ENCODE assay signal across 23 mouse cellular contexts in the genomic region with DNA sequence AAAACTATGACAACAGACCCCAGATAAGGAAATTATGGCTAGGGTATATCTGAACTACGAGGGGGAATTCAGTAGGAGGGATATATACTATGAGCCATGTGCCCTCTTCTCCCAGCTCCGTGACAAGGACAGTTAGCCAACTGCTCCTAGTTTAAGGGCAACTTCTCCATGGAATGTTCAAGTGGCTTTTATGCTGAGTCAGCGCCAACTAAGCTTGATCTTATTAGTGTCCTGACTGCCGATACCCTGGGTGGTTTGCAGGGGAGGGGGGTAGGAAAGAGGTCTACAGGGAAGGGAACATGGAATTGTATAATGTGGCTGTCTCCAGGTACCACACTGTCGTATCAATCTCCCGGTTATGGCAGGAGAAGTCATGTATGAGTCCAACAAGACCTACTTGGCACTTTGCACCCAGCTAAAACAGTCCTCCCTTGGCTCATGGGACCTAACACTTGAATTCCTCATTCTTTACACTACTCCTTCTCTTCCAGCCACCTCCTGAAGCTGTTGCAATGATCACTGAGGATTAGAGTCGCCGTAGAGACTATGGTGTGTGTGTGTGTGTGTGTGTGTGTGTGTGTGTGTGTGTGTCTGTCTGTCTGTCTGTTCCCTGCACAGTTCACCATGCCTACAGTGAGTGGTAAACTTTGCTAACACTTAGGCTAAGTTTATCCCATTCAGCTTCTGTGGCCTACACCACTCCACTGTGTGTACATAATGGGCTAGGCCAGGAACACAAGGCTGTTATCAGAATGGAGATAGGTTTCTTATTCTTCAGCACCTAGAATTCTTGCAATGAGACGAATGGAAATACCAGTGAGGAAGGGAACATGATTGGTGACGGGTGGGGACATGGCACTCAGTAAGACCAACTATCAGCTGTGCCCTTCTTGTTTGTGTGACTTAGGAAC.
DNase-seq lines count a peak whose midpoint lies in the region; ATAC-seq and TF ChIP-seq lines count a peak whose summit lies in the region.
"Had no signal": no experiment of that assay in that cellular context is flagged by ENCODE, and none has a peak within 500 bp of the region (broad histone marks: within the 10 kb centered on the region; RNA-seq: fewer than 3 reads in every experiment).

No protein-coding gene starts in this region.

- 70% methylated on average over 10 of the region's 10 CpGs for WGBS in lung, postnatal 0 days
- 67% methylated on average over 10 of the region's 10 CpGs for WGBS in liver, embryonic 15.5 days (ENCODE audit: insufficient replicate concordance)

- ATAC-seq in lung, postnatal 0 days: peak; percentile 74
- ATAC-seq in liver, embryonic 15.5 days (ENCODE audit: insufficient read depth): no peak
- ATAC-seq: midbrain, embryonic 16.5 days had no signal

- no peaks in the 10 kb centered on the region for H3K9me3 ChIP-seq in lung, postnatal 0 days (ENCODE audit: low read length)
- no peaks in the 10 kb centered on the region for H3K9me3 ChIP-seq in liver, embryonic 15.5 days (replicated peaks)
- H3K9me3 ChIP-seq: forebrain, embryonic 10.5 days; heart, embryonic 15.5 days; limb, embryonic 12.5 days had no signal

- H3K4me1 ChIP-seq in lung, postnatal 0 days (ENCODE audit: insufficient read depth, low read depth, low read length): peaks cover 3% of the 10 kb centered on the region; the same call in 1 of the 2 replicates
- H3K4me1 ChIP-seq in liver, embryonic 15.5 days (replicated peaks): peaks cover 37% of the 10 kb centered on the region

- H3K4me2 ChIP-seq in lung, postnatal 0 days (replicated peaks; ENCODE audit: low read depth, low read length): no peak overlapping the region
- H3K4me2 ChIP-seq in liver, embryonic 15.5 days: no peak overlapping the region
- H3K4me2 ChIP-seq: heart, embryonic 15.5 days; hindbrain, embryonic 14.5 days; limb, embryonic 12.5 days had no signal

- DNase-seq in lung, postnatal 0 days (ENCODE audit: low spot score): peak; percentile 23
- no peak for DNase-seq in lung, postnatal 4 days
- DNase-seq in adipocyte (ENCODE audit: low spot score): peak; percentile 50
- DNase-seq in Muller cell, postnatal 12 days (ENCODE audit: inconsistent ontology term): no peak
- no peak for DNase-seq in embryo, embryonic 10.5 days (ENCODE audit: low spot score)
- DNase-seq in natural killer cell, adult 2 months (ENCODE audit: low spot score in 2 of 2): no peak
- DNase-seq: B cell, adult 2 months; cerebellum, adult 11-12 months; cerebellum, postnatal 10 days; gastrocnemius, postnatal 25 days; heart, postnatal 4 days; kidney, adult 8-10 months; kidney, postnatal 14 days; lung, postnatal 10 days; thymus, postnatal 14 days had no signal

- H3K27ac ChIP-seq in lung, postnatal 0 days (ENCODE audit: low read length): no peak overlapping the region
- peak overlapping the region; percentile 14; the same call in 1 of the 2 replicates for H3K27ac ChIP-seq in liver, embryonic 15.5 days (replicated peaks)
- H3K27ac ChIP-seq: forebrain, embryonic 10.5 days; heart, embryonic 15.5 days; hindbrain, embryonic 14.5 days; layer of hippocampus, adult 2 months; limb, embryonic 12.5 days had no signal

- H3K9ac ChIP-seq in lung, postnatal 0 days (replicated peaks; ENCODE audit: low read depth): no peak overlapping the region
- H3K9ac ChIP-seq in liver, embryonic 15.5 days: no peak overlapping the region
- H3K9ac ChIP-seq: heart, embryonic 15.5 days; hindbrain, embryonic 14.5 days; limb, embryonic 12.5 days had no signal

- TF ChIP-seq CTCF in lung, postnatal 0 days (IDR thresholded peaks at IDR 0.05): no peak

- no peak overlapping the region for H3K4me3 ChIP-seq in lung, postnatal 0 days (ENCODE audit: low read depth, low read length)
- no peak overlapping the region for H3K4me3 ChIP-seq in liver, embryonic 15.5 days (replicated peaks)
- H3K4me3 ChIP-seq: forebrain, embryonic 10.5 days; heart, embryonic 15.5 days; layer of hippocampus, adult 2 months; limb, embryonic 12.5 days; myocyte had no signal

- H3K27me3 ChIP-seq in lung, postnatal 0 days (replicated peaks; ENCODE audit: insufficient read depth, low read length): no peaks in the 10 kb centered on the region
- H3K27me3 ChIP-seq in liver, embryonic 15.5 days: no peaks in the 10 kb centered on the region
- H3K27me3 ChIP-seq: heart, embryonic 15.5 days; limb, embryonic 12.5 days had no signal

- no peak for TF ChIP-seq EP300 in lung, postnatal 0 days (IDR thresholded peaks at IDR 0.05)

- no peaks in the 10 kb centered on the region for H3K36me3 ChIP-seq in lung, postnatal 0 days (ENCODE audit: insufficient read depth, low read length)
- no peaks in the 10 kb centered on the region for H3K36me3 ChIP-seq in liver, embryonic 15.5 days (replicated peaks)
- H3K36me3 ChIP-seq: forebrain, embryonic 10.5 days; heart, embryonic 15.5 days; limb, embryonic 12.5 days had no signal

Comparison
In these comparisons a context has a peak if more than half of its experiments do, and no peak if none do; other contexts are left out.
1. DNase-seq: peak in lung, postnatal 0 days (single experiment) and adipocyte (single experiment); none in lung, postnatal 4 days (0 of 2), Muller cell, postnatal 12 days (single experiment), embryo, embryonic 10.5 days (single experiment) and natural killer cell, adult 2 months (0 of 2).